Mouse (Mus musculus) lung, embryonic 15.5 days (tissue): ENCODE data around the gene Tpd52l1. TPM values are rescaled to one million over a fixed set of nuclear protein-coding genes. Genes with fewer than 3 reads are reported as not detected.

ENCODE experiments used
- ATAC-seq: fragments of 200-750 bp; cut with Nextera tagmentation; 2 replicates; pipeline ENCODE4 v1.8.0; 2017; ENCODE audit warnings: moderate number of reproducible peaks, borderline replicate concordance; ENCODE audit not compliant: low FRiP score, low TSS enrichment; ENCODE audit errors: extremely low read depth
- H3K27ac ChIP-seq: fragments of 300-500 bp; sonication (generic); 2 replicates; pipeline ENCODE4 v1.5.1; 2015; ENCODE audit warnings: moderate library complexity, mild to moderate bottlenecking, inconsistent platforms
- H3K27me3 ChIP-seq: fragments of 300-500 bp; sonication (generic); 2 replicates; pipeline ENCODE4 v1.6.1; 2015; ENCODE audit warnings: inconsistent platforms
- H3K36me3 ChIP-seq: fragments of 300-500 bp; sonication (generic); 2 replicates; pipeline ENCODE4 v1.6.1; 2015; ENCODE audit warnings: inconsistent platforms
- H3K4me1 ChIP-seq: fragments of 300-500 bp; sonication (generic); 2 replicates; pipeline ENCODE4 v1.6.1; 2015; ENCODE audit warnings: inconsistent platforms
- H3K4me2 ChIP-seq: fragments of 300-500 bp; sonication (generic); 2 replicates; pipeline ENCODE4 v1.6.1; 2015; ENCODE audit warnings: inconsistent platforms, mild to moderate bottlenecking, moderate library complexity
- H3K4me3 ChIP-seq: fragments of 300-500 bp; sonication (generic); 2 replicates; pipeline ENCODE4 v1.5.1; 2015; ENCODE audit warnings: mild to moderate bottlenecking, inconsistent platforms
- H3K9ac ChIP-seq: fragments of 300-500 bp; sonication (generic); 2 replicates; pipeline ENCODE4 v1.6.1; 2015; ENCODE audit warnings: inconsistent platforms
- H3K9me3 ChIP-seq: fragments of 300-500 bp; sonication (generic); 2 replicates; pipeline ENCODE4 v1.6.1; 2016; ENCODE audit warnings: inconsistent platforms
- WGBS: fragments of 180-500 bp; shearing (Covaris S2); methylation state at CpG from one replicate; pipeline ENCODE4 v1.1.7; 2015; 5-methylcytosine and 5-hydroxymethylcytosine counted together
- polyA plus RNA-seq: library from polyadenylated mRNA; unstranded; fragments of >200 nt; fragmentation: Nextera tagmentation; extraction: Ambion mirVana; gene quantifications from 2 replicates; pipeline ENCODE4 v1.2.1, GENCODE M21; 2015

The Tpd52l1 gene
- polyA plus RNA-seq, 1 experiment from 2014 or later, result 21.5 TPM

DNA sequence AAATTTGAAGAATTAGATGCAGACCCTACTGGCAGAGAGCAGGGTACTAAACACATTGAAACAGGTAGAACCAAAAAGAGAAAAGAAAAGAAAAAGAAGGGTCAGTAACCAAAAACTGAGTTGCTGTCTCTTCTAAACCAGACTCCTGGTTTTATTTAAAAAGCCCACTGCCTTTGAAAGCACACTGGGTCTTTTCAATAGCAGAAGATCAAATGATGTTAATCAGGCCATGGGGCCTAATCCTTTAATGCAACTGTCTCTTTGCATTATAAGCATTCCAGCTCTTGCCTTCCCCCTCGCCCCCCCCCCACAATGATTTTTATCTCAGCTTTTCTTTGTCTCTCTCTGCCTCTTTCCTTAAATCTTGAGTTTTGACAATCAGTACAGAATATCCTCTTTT, 149.3 kb downstream of the Tpd52l1 start:
- no peak overlapping the region for H3K4me2 ChIP-seq
- no peaks in the 10 kb centered on the region for H3K4me1 ChIP-seq
- H3K27me3 ChIP-seq, result no peaks in the 10 kb centered on the region
- no peak for ATAC-seq
- WGBS, result 38% methylated on average over 1 of the region's 1 CpGs
- H3K4me3 ChIP-seq, result no peak overlapping the region
- no peak overlapping the region for H3K9ac ChIP-seq
- no peaks in the 10 kb centered on the region for H3K9me3 ChIP-seq
- H3K27ac ChIP-seq, result no peak overlapping the region
- no peaks in the 10 kb centered on the region for H3K36me3 ChIP-seq

DNA sequence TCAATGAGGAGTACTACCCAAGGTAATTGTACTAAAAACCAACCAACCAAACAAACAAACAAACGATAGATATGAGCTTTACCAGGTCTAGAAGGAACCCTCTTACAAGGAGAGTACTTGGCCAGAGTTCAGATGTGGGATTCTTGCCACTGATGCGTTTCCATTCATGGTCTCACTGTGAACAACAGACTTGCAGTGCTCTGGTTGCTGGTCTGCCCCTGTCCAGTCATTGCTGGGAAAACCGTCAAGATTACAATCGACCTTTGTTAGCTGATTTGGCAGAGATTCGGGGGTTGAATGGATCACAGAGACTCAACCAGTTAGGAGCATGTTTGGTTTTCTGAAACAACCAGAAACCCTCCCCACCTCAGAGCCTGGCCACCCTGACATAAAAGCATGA, 150.1 kb downstream of the Tpd52l1 start:
- WGBS, result 46% methylated on average over 5 of the region's 5 CpGs
- H3K27ac ChIP-seq, result no peak overlapping the region
- ATAC-seq, result no peak

DNA sequence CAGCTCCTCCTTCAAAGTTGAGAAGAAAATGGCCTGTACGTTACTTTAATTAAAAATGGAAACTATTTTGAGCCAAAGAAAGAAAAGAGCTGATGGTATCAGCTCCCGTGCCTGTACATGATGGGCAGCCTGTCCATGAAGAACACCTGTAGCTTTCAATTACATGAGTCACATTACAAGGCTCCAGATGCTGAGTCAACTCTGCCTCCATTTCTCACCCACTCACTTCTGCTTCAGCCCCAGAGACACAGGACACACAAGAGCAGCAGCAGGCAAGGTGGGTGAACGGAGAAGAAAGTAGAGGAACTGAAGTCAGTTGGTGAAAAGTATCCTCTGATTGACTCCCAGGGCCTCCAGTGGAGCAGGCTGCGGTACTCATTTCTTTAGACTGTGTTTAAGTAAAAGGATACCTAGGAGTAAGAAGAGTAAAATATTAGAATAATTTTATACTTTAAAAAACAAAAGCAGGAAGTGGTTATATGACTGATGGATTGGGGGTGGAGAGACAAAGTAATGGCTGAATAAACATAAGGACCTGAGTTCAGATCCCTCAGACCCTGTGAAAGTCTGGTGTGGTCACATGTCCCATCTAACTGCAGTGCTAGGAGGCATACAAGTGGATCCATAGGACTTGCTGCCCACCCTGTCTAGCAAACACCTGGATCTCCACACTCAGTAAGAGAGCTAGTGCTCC, 156.9 kb downstream of the Tpd52l1 start:
- Histone ChIP-seq H3K27ac (no peak overlapping the region), H3K4me3 (no peak overlapping the region), H3K36me3 (no peaks in the 10 kb centered on the region), H3K4me1 (no peaks in the 10 kb centered on the region), H3K27me3 (no peaks in the 10 kb centered on the region), H3K9ac (no peak overlapping the region), H3K9me3 (no peaks in the 10 kb centered on the region), H3K4me2 (no peak overlapping the region)
- no peak for ATAC-seq
- 84% methylated on average over 4 of the region's 4 CpGs for WGBS

More for the DNA sequence above, 150.1 kb downstream of the Tpd52l1 start:
- Histone ChIP-seq H3K4me2 (no peak overlapping the region), H3K4me1 (no peaks in the 10 kb centered on the region), H3K27me3 (no peaks in the 10 kb centered on the region), H3K9me3 (no peaks in the 10 kb centered on the region), H3K4me3 (no peak overlapping the region), H3K36me3 (no peaks in the 10 kb centered on the region), H3K9ac (no peak overlapping the region)

DNA sequence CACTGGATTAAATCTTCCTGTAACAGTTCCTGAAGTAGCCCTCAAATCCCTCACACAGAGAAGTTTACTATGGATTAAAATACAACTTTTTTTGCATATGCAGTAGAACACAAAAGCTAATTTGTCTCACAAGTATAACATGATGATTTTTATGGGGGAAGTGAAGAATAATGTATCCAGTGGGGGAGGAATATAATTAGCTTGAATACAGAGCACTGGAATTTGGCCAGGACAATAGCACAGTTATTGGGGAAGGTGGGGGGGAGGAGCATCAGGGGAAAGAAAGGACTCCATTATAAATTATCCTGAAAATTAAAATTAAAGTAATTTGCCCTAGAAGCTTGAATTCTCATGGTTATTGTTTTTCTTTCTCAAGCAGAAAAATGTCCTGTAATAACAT, 158.0 kb downstream of the Tpd52l1 start:
- no peak for ATAC-seq
- Histone ChIP-seq H3K27ac (no peak overlapping the region), H3K9me3 (no peaks in the 10 kb centered on the region), H3K4me3 (no peak overlapping the region), H3K9ac (no peak overlapping the region), H3K4me1 (no peaks in the 10 kb centered on the region), H3K36me3 (no peaks in the 10 kb centered on the region), H3K4me2 (no peak overlapping the region), H3K27me3 (no peaks in the 10 kb centered on the region)

Other genes with a start within 250 kb of the Tpd52l1 start
- gene Hddc2, start 132.6 kb downstream of the Tpd52l1 start, polyA plus RNA-seq, result 55.1 and 56.5 TPM in 2 replicates
- gene Rnf217, start 163.2 kb upstream of the Tpd52l1 start, polyA plus RNA-seq, result 1.4 TPM in 2 replicates